8 mouse cellular contexts compared by ENCODE assay signal in genomic region chr11:60222469-60223236, GRCm38 (mm10). TPM values are rescaled to one million over a fixed set of nuclear protein-coding genes. Genes with fewer than 3 reads are reported as not detected.
DNase-seq lines count a peak whose midpoint lies in the region; ATAC-seq and TF ChIP-seq lines count a peak whose summit lies in the region.

TSS of gene Srebf1 (minus strand) at chr11:60222581.

- peak within 1 kb of the TSS; percentile 73 for H3K9ac ChIP-seq in ES-E14 (ENCODE audit: insufficient read depth, low read depth, low read length, poor library complexity, severe bottlenecking)
- no peak within 1 kb of the TSS for H3K9ac ChIP-seq in lung, postnatal 0 days (replicated peaks; ENCODE audit: low read depth)

- in situ Hi-C loops in ES-E14 (cut with MboI; ENCODE audit: low sequenced_read_pairs in 2 of 2, unreplicated experiment in 2 of 2), result no loop called here

- no peak for TF ChIP-seq POLR2A in cerebellum, adult 2 months (IDR thresholded peaks at IDR 0.05; ENCODE audit: borderline replicate concordance, insufficient read depth, low read length)

- no peak for TF ChIP-seq EP300 in lung, postnatal 0 days (IDR thresholded peaks at IDR 0.05)

- H3K4me3 ChIP-seq in ES-E14 (ENCODE audit: insufficient read depth in 1 of 2, low read depth in 1 of 2, low read length in 2 of 2, poor library complexity in 1 of 2, severe bottlenecking in 1 of 2), result peak within 1 kb of the TSS; percentile 64 to 68
- peak within 1 kb of the TSS; percentile 43 for H3K4me3 ChIP-seq in cerebellum, adult 2 months (replicated peaks; ENCODE audit: insufficient read depth, low read depth, low read length)
- H3K4me3 ChIP-seq in lung, postnatal 0 days (ENCODE audit: low read depth, low read length), result peak within 1 kb of the TSS; percentile 28

- no peak for TF ChIP-seq CTCF in cerebellum, adult 2 months (IDR thresholded peaks at IDR 0.05; ENCODE audit: borderline replicate concordance, insufficient read depth, low read depth, low read length)
- TF ChIP-seq CTCF in lung, postnatal 0 days (IDR thresholded peaks at IDR 0.05), result peak; percentile 68

- no peaks in the 10 kb centered on the region for H3K27me3 ChIP-seq in cerebellum, adult 2 months (ENCODE audit: control insufficient read depth, insufficient read depth, low read length)
- no peaks in the 10 kb centered on the region for H3K27me3 ChIP-seq in lung, postnatal 0 days (replicated peaks; ENCODE audit: insufficient read depth, low read length)

- peaks cover 3 to 15% of the 10 kb centered on the region in 2 experiments; a peak in 3 of 4 replicates for H3K4me1 ChIP-seq in ES-E14 (ENCODE audit: control insufficient read depth in 2 of 2, insufficient read depth in 2 of 2, low read length in 2 of 2, poor library complexity in 1 of 2)
- peaks cover 5% of the 10 kb centered on the region for H3K4me1 ChIP-seq in cerebellum, adult 2 months (ENCODE audit: control insufficient read depth, insufficient read depth, low read length)
- H3K4me1 ChIP-seq in lung, postnatal 0 days (ENCODE audit: insufficient read depth, low read depth, low read length), result peaks cover 18% of the 10 kb centered on the region; the same call in 1 of the 2 replicates

- peak; percentile 71 to 75 for ATAC-seq in hematopoietic stem cell, adult 5-6 weeks (replicated peaks in 1 of 2; ENCODE audit: insufficient read depth in 1 of 2, low FRiP score in 2 of 2, low TSS enrichment in 1 of 2, low read depth in 1 of 2, poor library complexity in 2 of 2, severe bottlenecking in 2 of 2)
- peak; percentile 76 for ATAC-seq in lung, postnatal 0 days

- DNase-seq in ES-E14 (ENCODE audit: low read depth, low spot score), result peak; percentile 87
- DNase-seq in cerebellum, adult 2 months, result peak; percentile 56 to 71
- DNase-seq in forelimb bud, embryonic 11.5 days (ENCODE audit: low read depth, low spot score), result peak; percentile 76
- DNase-seq in layer of hippocampus, postnatal 10 days (ENCODE audit: low spot score in 2 of 2), result peak; percentile 71 to 74
- DNase-seq in lung, postnatal 0 days (ENCODE audit: low spot score), result peak; percentile 86
- DNase-seq in ovary, postnatal 10 days (ENCODE audit: low spot score), result peak; percentile 68
- peak; percentile 75 to 81 for DNase-seq in thymus, postnatal 10 days (ENCODE audit: low spot score in 2 of 2)

- peaks cover 10% of the 10 kb centered on the region; the same call in 1 of the 2 replicates for H3K36me3 ChIP-seq in ES-E14 (ENCODE audit: control insufficient read depth, insufficient read depth, low read length, poor library complexity, severe bottlenecking)
- H3K36me3 ChIP-seq in lung, postnatal 0 days (ENCODE audit: insufficient read depth, low read length), result no peaks in the 10 kb centered on the region

- no peaks in the 10 kb centered on the region for H3K9me3 ChIP-seq in ES-E14 (ENCODE audit: control insufficient read depth, insufficient read depth, low read depth, low read length)
- H3K9me3 ChIP-seq in lung, postnatal 0 days (ENCODE audit: low read length), result no peaks in the 10 kb centered on the region

- WGBS in cerebellum, adult 2 months, result 9% methylated on average over 46 of the region's 46 CpGs
- WGBS in lung, postnatal 0 days, result 3% methylated on average over 45 of the region's 46 CpGs

- peak within 1 kb of the TSS; percentile 26 for H3K27ac ChIP-seq in ES-E14 (ENCODE audit: insufficient read depth, low read depth, low read length, poor library complexity, severe bottlenecking)
- H3K27ac ChIP-seq in cerebellum, adult 2 months (ENCODE audit: insufficient read depth, low read length), result no peak within 1 kb of the TSS
- peak within 1 kb of the TSS; percentile 60 for H3K27ac ChIP-seq in lung, postnatal 0 days (ENCODE audit: low read length)

- H3K4me2 ChIP-seq in lung, postnatal 0 days (replicated peaks; ENCODE audit: low read depth, low read length), result peak within 1 kb of the TSS; percentile 65

TF ChIP-seq in ES-E14, 5 proteins besides CTCF, POLR2A, EP300 and RAD21:
- TF ChIP-seq MAFK (IDR thresholded peaks at IDR 0.05; ENCODE audit: insufficient read depth, low read depth, low read length), result no peak
- peak; percentile 90 for TF ChIP-seq ZNF384 (IDR thresholded peaks at IDR 0.05; ENCODE audit: low read depth, low read length)
- peak; percentile 85 for TF ChIP-seq CHD2 (IDR thresholded peaks at IDR 0.05; ENCODE audit: low read depth, low read length)
- TF ChIP-seq ZC3H11A (IDR thresholded peaks at IDR 0.05; ENCODE audit: borderline replicate concordance, low read depth, low read length), result no peak
- no peak; the same call in 1 of the 2 replicates for TF ChIP-seq HCFC1 (IDR thresholded peaks at IDR 0.05; ENCODE audit: borderline replicate concordance, insufficient read depth, low read length)
TF ChIP-seq in ES-E14: peak in this region for 2.

RNA-seq across cellular contexts. Expression of gene Srebf1, which starts in this region (rescaled TPM):
- total RNA-seq in ES-E14 (2012; rRNA removed), result 136 and 236 TPM in 2 replicates
- 56.1 and 66.3 TPM in 2 replicates for polyA plus RNA-seq in cerebellum, adult 2 months (2012; rRNA removed)
- total RNA-seq in hematopoietic stem cell, adult 5-6 weeks (2017), result 59.3 and 63.0 TPM in 2 replicates
- 10 to 100 TPM; 46.8 to 52.8 TPM for total RNA-seq in layer of hippocampus, postnatal 10 days (2021)
- 61.7 and 70.1 TPM in 2 replicates for polyA plus RNA-seq in lung, postnatal 0 days (2015; fragmentation: Nextera tagmentation; extraction: Ambion mirVana)
